Mouse (Mus musculus) cortical plate, adult 2 months (tissue): Measurements from ENCODE around the gene Slc35e1.

Experiments used
- CTCF ChIP-seq: fragments of 200-500 bp; IDR thresholded peaks from 2 replicates; pipeline ENCODE4 v1.5.1; 2011; ENCODE audit warnings: mild to moderate bottlenecking, control low read depth, low read length; ENCODE audit not compliant: insufficient read depth; ENCODE audit errors: extremely low read depth
- POLR2A ChIP-seq: fragments of 200-500 bp; IDR thresholded peaks from 2 replicates; pipeline ENCODE4 v1.6.1; 2011; ENCODE audit warnings: mild to moderate bottlenecking, low read length, control low read depth; ENCODE audit not compliant: insufficient read depth; ENCODE audit errors: extremely low read depth

GRCm38 (mm10) chr8:72434952-72435351 is 57.5 kb downstream of the Slc35e1 start:
- no peak for TF ChIP-seq POLR2A
- no peak for TF ChIP-seq CTCF
